Mouse (Mus musculus) 3134 (cell line): ENCODE data around the gene Igsf8.

Experiments
- DNase-seq: peaks from one replicate; pipeline ENCODE4 v3.0.0-alpha.2; 2011; ENCODE audit warnings: low spot score; ENCODE audit not compliant: insufficient read length; ENCODE audit errors: extremely low read depth

The Igsf8 gene

DNA sequence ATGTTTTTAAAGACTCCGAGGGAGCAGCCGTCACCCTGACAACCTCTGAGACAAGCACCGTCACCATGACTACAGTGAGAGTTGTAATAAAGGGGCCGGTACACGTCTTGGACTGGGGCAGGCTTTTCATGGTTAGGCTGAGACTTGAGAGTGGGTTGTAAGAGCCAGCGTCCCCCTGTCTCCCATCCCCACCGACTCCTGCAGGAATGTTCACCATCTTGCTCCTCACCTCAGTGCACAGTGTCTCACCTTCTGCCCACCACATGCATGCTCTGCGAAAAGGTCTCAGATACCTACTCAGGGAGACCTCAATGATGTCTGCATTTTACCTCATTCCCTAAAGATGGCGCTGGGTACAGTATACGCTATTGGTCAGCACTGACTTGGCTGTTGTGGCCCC is 10.3 kb downstream of the Igsf8 start:
- DNase-seq, result no peak

- no peak for DNase-seq
These were observed 11.9 kb downstream of the Igsf8 start for GRCm38 (mm10) chr1:172273386-172273785.

- DNase-seq, result no peak
These were observed 12.7 kb downstream of the Igsf8 start for GRCm38 (mm10) chr1:172274116-172274515.

GRCm38 (mm10) chr1:172274547-172274946 is 13.1 kb downstream of the Igsf8 start:
- DNase-seq, result no peak

GRCm38 (mm10) chr1:172277172-172277571 is 15.7 kb downstream of the Igsf8 start:
- no peak for DNase-seq

DNA sequence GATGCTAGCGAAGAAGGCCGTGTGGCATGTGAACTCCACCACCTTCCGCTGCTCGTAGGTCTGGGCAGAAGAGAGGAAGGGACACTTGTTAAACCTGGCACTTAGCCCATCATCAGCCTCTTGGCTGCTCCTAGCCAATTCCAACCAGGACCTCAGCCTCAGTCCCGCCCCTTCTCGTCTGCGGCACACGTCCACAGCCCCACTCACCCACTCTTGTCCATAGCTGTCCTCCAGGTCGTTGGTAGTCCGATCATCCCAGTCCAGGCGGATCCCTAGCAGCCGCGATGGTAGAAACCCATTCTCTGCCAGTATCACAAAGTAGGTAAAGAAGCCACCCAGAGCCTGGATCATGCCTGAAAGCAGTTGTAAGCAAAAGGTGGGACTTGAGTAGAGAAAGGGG is 16.9 kb downstream of the Igsf8 start:
- no peak for DNase-seq

GRCm38 (mm10) chr1:172279768-172280509 is 18.5 kb downstream of the Igsf8 start:
- no peak for DNase-seq

DNA sequence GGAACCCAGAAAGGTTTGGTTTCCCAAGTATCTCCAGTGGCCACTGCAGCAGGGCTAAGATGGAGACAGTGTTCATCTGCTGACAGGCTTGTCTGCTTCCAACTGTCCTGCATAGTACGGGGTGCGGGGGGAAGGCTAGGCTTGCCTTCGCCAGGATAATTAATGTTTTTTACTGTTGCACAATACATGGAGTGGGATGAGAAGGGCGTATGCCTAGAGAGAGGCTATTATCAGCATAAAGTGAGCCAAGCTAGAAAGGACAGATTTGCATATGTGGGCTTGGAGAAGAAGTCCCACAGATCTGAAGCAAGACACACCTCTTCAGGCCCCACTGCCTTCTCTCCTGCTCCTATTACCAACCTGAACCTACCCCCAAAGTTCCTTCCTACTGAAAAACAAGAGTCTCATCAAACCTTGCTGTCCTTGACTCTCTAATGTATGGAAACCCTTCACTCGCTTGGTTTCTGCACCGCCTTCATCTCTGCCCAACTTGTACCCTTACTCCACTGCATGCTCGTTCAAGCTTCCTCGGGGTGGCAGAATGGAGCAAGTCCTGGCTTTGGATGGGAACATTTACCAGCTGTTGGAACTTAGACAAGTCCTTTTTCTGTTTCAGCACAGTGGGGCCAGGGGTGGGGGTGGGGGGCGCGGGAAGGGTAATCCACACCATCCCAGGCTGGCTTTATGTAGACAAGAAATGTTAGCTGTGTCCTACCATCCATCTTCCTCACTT is 20.2 kb downstream of the Igsf8 start:
- DNase-seq, result no peak

GRCm38 (mm10) chr1:172283073-172283472 is 21.6 kb downstream of the Igsf8 start:
- DNase-seq, result no peak

DNA sequence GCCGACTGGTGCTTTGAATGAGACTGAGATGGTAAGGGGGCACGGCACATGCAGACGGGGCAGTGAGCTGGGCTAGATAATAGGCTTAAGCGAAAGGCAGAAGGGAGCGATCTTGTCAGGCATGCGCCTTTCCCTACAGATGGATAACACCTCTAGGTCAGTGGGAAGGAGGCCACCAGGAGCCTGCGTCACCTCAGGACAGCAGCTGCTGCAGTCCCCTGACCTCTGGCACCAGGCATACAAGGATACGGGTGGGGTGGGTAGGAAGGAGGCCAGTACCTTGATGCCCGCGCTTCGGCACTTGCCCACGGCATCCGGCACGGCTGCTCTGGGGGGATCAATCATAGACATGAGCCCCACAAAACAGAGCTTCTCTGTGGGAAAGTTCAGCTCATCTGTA is 22.8 kb downstream of the Igsf8 start:
- DNase-seq, result no peak

GRCm38 (mm10) chr1:172286740-172287139 is 25.3 kb downstream of the Igsf8 start:
- no peak for DNase-seq

- DNase-seq, result no peak
These were observed 27.6 kb downstream of the Igsf8 start for GRCm38 (mm10) chr1:172288900-172289616.

- DNase-seq, result no peak
These were observed 28.1 kb downstream of the Igsf8 start for GRCm38 (mm10) chr1:172289617-172289946.

DNA sequence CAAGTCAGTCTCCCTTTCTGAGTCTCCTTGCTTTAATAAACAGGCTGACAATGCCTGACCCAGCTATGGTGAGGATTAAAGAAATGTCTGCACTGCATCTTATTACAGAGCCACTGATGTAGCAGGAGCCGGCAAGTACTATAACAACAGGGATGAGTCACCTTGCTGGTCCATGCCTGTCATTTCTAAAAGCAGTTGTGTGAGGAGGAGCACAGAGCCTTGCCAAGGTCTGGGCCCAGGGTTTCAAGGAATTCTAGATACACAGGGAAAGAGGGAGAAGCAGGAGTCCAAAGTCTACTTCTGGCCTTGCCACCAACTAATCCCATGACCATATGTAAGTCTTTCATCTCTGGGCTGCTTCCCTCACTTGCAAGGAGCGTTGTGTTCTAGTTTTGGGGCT is 31.4 kb downstream of the Igsf8 start:
- DNase-seq, result no peak

DNA sequence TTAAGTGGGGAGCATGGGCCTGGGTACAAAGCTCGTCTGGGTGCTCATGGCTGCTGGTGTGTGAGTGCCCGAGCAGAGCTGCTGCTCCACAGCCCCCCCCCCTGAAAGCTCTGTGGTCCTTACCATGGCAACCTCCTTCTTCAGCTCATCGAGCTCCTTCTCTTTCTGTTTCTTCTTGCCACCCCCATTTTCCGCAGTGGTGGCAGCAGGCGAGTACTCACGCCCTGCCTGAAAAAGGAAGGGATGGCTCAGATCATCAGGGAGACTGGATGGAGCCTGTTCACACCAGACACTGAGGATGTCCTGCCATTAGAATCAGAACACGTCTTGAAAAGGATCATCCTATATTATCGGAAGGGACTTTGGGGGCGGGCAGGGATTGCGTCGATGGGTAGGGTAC is 32.0 kb downstream of the Igsf8 start:
- no peak for DNase-seq

DNA sequence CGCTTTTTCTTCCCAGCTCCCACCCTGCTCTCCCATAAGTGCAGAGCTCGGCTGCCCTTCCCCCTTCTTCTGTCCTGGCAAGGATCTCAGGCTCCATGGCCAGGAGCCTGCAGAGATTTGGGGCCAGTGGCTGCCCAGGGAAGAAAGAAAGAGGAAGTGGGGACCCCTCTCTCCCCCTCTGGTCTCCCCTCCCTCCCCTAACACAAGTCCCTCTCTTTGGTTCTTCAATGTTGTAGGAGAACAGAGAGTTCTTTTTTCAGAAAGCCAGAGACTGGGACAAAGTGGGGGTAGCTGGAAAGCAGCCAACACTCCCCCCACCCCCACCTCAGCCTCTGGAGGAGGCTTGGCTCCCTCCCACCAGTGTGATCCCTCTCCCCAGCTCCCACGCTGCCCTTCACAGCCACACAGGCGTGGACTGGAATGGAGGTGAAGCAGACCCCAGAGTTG is 34.3 kb downstream of the Igsf8 start:
- no peak for DNase-seq

DNA sequence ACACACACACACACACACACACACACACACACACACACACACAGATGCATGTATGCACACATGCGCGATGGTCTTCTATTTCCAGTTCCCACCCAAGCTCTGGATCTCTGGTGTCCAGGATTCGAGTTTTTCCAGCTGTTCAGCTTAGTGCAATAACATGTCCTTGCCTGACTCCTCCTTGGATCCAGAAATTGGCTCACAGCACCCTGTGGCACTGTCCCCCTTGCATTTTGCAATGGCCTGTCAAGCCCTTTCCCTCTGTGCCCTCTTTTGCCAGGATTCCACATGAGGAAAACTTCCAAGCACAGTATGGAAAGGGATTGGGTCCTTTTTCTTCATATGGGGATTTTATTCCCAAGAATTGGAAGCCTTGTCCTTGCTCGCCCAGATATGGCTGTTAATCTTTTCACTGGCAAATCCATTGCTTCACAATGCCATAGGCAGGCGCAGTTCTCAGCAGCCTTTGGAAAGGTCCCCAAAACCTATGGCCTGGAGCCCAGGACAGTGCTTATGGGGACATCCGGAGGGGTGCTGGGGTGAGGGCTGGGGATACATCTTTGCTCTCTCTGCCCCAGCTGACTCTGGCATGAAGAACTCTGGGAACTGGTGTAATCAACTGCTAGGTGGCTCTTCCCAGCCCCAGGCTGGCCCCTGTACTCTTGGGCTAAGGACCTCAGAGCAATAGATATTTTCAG is 35.5 kb downstream of the Igsf8 start:
- no peak for DNase-seq

DNA sequence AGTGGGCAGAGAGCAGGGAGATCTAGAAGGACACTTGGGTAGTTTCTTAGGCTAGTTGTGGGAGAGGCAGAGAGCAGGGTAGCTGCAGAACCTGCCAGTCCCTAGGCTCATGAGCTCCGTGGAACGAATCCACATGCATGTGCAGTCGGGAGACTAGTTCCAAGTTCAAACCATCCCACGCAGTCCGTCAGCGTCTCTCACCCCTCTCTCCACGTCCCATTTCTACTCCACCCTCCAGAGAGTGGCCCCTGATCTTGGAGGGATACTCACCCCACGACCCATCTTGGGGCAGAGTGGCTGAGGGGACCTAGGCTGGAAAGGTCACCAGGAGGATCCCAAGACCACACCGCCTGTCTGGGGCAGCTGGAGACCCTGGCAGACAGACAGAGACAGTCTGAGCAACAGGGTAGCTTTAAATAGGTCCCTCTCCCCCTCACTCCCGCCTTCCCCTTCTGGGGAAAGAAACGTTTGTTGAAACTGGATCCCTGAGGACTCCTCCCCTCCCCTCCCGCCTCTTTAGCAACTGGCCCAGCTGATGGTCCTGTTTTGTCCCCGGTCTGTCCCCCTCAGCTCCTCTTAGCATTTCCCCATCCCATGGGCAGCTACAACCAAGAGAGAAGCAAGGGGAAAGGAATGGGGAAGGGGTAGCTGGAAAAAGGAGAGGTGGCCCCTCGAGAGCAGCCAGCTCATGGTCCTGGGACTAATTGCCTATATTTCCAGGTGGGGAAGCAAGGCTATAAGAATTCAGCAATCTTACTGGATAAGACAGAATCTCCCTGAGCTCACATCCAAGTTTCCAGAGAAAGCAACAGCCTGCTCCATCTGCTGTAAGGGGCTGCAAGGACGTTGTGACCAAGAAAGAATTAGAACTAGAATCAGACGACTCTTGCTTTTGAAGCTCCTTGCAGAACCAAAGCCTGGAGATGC is 36.4 kb downstream of the Igsf8 start, which contains the start of gene Atp1a2:
Gene Atp1a2 (minus strand): TSS at position 454 of the 927 bp plus-strand sequence.
- no peak for DNase-seq

DNA sequence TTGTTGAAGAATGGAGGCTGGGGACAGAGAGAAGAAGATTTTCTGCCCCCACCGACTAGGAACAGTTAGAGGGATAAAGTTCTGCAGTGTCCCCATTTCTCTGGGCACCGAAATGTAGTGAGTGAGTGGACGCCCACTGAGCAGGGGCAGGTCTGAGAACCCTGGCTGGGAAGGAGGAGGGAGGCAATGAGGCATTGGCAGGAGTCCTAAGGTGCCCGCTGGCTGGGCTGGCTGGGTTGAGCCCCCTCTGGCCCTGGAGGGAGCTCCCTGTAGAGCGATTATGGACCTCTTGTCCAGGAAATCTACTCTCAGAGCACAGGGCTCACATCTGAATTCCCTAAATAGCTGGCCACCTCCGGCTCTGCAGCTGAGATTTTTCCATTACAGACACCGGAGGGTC is 38.1 kb downstream of the Igsf8 start:
- no peak for DNase-seq

- DNase-seq, result no peak
These were observed 38.8 kb downstream of the Igsf8 start for GRCm38 (mm10) chr1:172300247-172300646.
